Mouse (Mus musculus): ENCODE results near the gene Ccl9. TPM values are rescaled to one million over a fixed set of nuclear protein-coding genes. Genes with fewer than 3 reads are reported as not detected.

Ccl9 gene
- total and polyA plus RNA-seq, 3 experiments, result 0.67 to 0.81 TPM; not detected in 1

- 0 out of 2 replicates have a peak, but pooled peaks have one; percentile 54 for TF ChIP-seq MAFK (IDR thresholded peaks at IDR 0.05; ENCODE audit: insufficient replicate concordance, low read length)
- TF ChIP-seq GABPA (IDR thresholded peaks at IDR 0.05; ENCODE audit: insufficient replicate concordance, low read depth, low read length), result no peak
- peak; percentile 98 for TF ChIP-seq BHLHE40 (IDR thresholded peaks at IDR 0.05; ENCODE audit: low read depth, low read length)
- peak; percentile 85 for TF ChIP-seq SIN3A (IDR thresholded peaks at IDR 0.05; ENCODE audit: low read length)
- TF ChIP-seq ELF1 (IDR thresholded peaks at IDR 0.05; ENCODE audit: low read depth, low read length), result peak; percentile 51
- TF ChIP-seq ZC3H11A (IDR thresholded peaks at IDR 0.05; ENCODE audit: low read depth, low read length), result no peak
- peak; percentile 68 for TF ChIP-seq USF1 (IDR thresholded peaks at IDR 0.05; ENCODE audit: low read depth, low read length)
- TF ChIP-seq ZMIZ1 (IDR thresholded peaks at IDR 0.05; ENCODE audit: low read depth, low read length), result 0 out of 2 replicates have a peak, but pooled peaks have one; percentile 55
- TF ChIP-seq POLR2A (IDR thresholded peaks at IDR 0.05; ENCODE audit: low read depth, low read length), result no peak
- TF ChIP-seq ZNF384 (IDR thresholded peaks at IDR 0.05; ENCODE audit: low read depth, low read length), result no peak
- no peak for TF ChIP-seq POLR2AphosphoS2 (IDR thresholded peaks at IDR 0.05; ENCODE audit: low read depth, low read length)
- no peak; the same call in 1 of the 2 replicates for TF ChIP-seq SMC3 (IDR thresholded peaks at IDR 0.05; ENCODE audit: low read depth, low read length)
- no peak for TF ChIP-seq ZKSCAN1 (IDR thresholded peaks at IDR 0.05; ENCODE audit: borderline replicate concordance, low read depth, low read length)
Observed at GRCm38 (mm10) chr11:83534609-83535423, 43.6 kb downstream of the Ccl9 start (continued).

- DNase-seq (ENCODE audit: extremely low read depth), result no peak
- Histone ChIP-seq H3K79me2 (replicated peaks; ENCODE audit: control insufficient read depth, extremely low read depth, insufficient read depth, poor library complexity, severe bottlenecking) (no peaks in the 10 kb centered on the region), H3K4me3 (replicated peaks in 1 of 3; ENCODE audit: low read depth in 2 of 3, low read length in 2 of 3, poor library complexity in 1 of 3) (peak overlapping the region; percentile 11 to 41 (median 14)), H3K27me3 (replicated peaks) (no peaks in the 10 kb centered on the region), H3K9me3 (replicated peaks; ENCODE audit: low read length) (no peaks in the 10 kb centered on the region), H3K4me2 (ENCODE audit: insufficient read depth, low read depth, poor library complexity, severe bottlenecking) (peak overlapping the region; percentile 73), H3K36me3 (replicated peaks in 1 of 2; ENCODE audit: control insufficient read depth in 1 of 2, insufficient read depth in 1 of 2, low read length in 1 of 2) (peaks cover 0 to 14% of the 10 kb centered on the region in 2 experiments), H3K27ac (ENCODE audit: insufficient read depth, low read depth) (peak overlapping the region; percentile 65), H3K9ac (ENCODE audit: insufficient read depth, low read depth) (0 out of 2 replicates have a peak overlapping the region, but pooled peaks have one; percentile 5), H3K4me1 (ENCODE audit: control insufficient read depth in 1 of 2, insufficient read depth in 2 of 2) (peaks cover 39 to 66% of the 10 kb centered on the region in 2 experiments)
- dilution Hi-C loops (cut with MboI; ENCODE audit: extremely low pct_ligation_motif_present, extremely low pct_unique_long_range_greater_than_20kb, low sequenced_read_pairs) (no loop called here), in situ Hi-C loops (cut with MboI; ENCODE audit: low pct_ligation_motif_present, low pct_unique_long_range_greater_than_20kb, low sequenced_read_pairs) (no loop called here)
- 0 out of 2 replicates have a peak, but pooled peaks have one; percentile 40 for TF ChIP-seq IRF4 (IDR thresholded peaks at IDR 0.05; ENCODE audit: low read depth, low read length)
- peak; percentile 3; the same call in 1 of the 2 replicates for TF ChIP-seq MAX (IDR thresholded peaks at IDR 0.05; ENCODE audit: low read length)
- peak; percentile 28; the same call in 1 of the 2 replicates for TF ChIP-seq UBTF (IDR thresholded peaks at IDR 0.05; ENCODE audit: low read depth, low read length)
- no peak for TF ChIP-seq RCOR1 (conservative IDR thresholded peaks at IDR 0.05; ENCODE audit: low read depth, low read length)
- TF ChIP-seq BHLHE40 (IDR thresholded peaks at IDR 0.05; ENCODE audit: low read depth, low read length), result no peak
Observed at GRCm38 (mm10) chr11:83534143-83534542, 44.3 kb downstream of the Ccl9 start.
